Mouse (Mus musculus) midbrain, embryonic 15.5 days (tissue): ENCODE data around the gene Pfpl. TPM values are rescaled to one million over a fixed set of nuclear protein-coding genes. Genes with fewer than 3 reads are reported as not detected.

Experiments
- ATAC-seq: fragments of 200-750 bp; cut with Nextera tagmentation; replicated peaks from 2 replicates; pipeline ENCODE4 v1.8.0; 2017; ENCODE audit warnings: moderate TSS enrichment
- H3K27ac ChIP-seq: fragments of 300-500 bp; sonication (generic); 2 replicates; pipeline ENCODE4 v1.5.1; 2015; ENCODE audit warnings: mild to moderate bottlenecking, inconsistent platforms
- H3K27me3 ChIP-seq: fragments of 300-500 bp; sonication (generic); replicated peaks from 2 replicates; pipeline ENCODE4 v1.6.1; 2015; ENCODE audit warnings: inconsistent platforms
- H3K36me3 ChIP-seq: fragments of 300-500 bp; sonication (generic); replicated peaks from 2 replicates; pipeline ENCODE4 v1.6.1; 2015; ENCODE audit warnings: inconsistent platforms
- H3K4me1 ChIP-seq: fragments of 300-500 bp; sonication (generic); 2 replicates; pipeline ENCODE4 v1.6.1; 2015; ENCODE audit warnings: inconsistent platforms
- H3K4me2 ChIP-seq: fragments of 300-500 bp; sonication (generic); 2 replicates; pipeline ENCODE4 v1.6.1; 2015; ENCODE audit warnings: inconsistent platforms, mild to moderate bottlenecking, moderate library complexity
- H3K4me3 ChIP-seq: fragments of 300-500 bp; sonication (generic); 2 replicates; pipeline ENCODE4 v1.5.1; 2015; ENCODE audit warnings: mild to moderate bottlenecking, inconsistent platforms
- H3K9ac ChIP-seq: fragments of 300-500 bp; sonication (generic); 2 replicates; pipeline ENCODE4 v1.6.1; 2015; ENCODE audit warnings: mild to moderate bottlenecking, inconsistent platforms
- H3K9me3 ChIP-seq: fragments of 300-500 bp; sonication (generic); 2 replicates; pipeline ENCODE4 v1.6.1; 2016; ENCODE audit warnings: inconsistent platforms
- WGBS: fragments of 180-500 bp; shearing (Covaris S2); methylation state at CpG from one replicate; pipeline ENCODE4 v1.1.7; 2015; ENCODE audit warnings: mixed read lengths; 5-methylcytosine and 5-hydroxymethylcytosine counted together
- polyA plus RNA-seq: library from polyadenylated mRNA; unstranded; fragments of >200 nt; fragmentation: Nextera tagmentation; extraction: Ambion mirVana; gene quantifications from 2 replicates; pipeline ENCODE4 v1.2.1, GENCODE M21; 2015

Gene Pfpl
- polyA plus RNA-seq, 1 experiment from 2014 or later: not detected

DNA sequence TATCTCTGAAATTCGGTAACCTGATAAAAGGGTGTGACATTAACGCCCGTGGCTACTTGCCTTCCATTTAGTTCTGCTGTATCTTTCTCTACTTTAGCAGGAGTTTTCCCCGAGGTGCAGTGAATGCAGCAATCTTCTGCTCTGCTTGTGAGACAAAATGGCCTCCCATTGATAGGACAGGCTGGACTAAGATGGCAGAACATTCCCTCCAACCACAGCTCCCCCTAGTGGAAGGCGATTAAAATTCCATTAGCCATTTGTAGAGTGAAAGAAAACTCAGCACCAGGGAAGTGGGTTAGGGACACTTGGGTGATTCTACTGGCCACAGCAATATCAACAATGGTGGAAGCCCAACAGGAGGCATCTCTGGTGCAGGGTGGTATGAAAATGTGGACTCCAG, 39.7 kb downstream of the Pfpl start:
- Histone ChIP-seq H3K9ac (no peak overlapping the region), H3K36me3 (peaks cover 23% of the 10 kb centered on the region), H3K4me3 (no peak overlapping the region), H3K9me3 (no peaks in the 10 kb centered on the region), H3K4me2 (no peak overlapping the region), H3K27me3 (no peaks in the 10 kb centered on the region), H3K27ac (no peak overlapping the region), H3K4me1 (no peaks in the 10 kb centered on the region)
- WGBS: 83% methylated on average over 5 of the region's 5 CpGs
- ATAC-seq: no peak

DNA sequence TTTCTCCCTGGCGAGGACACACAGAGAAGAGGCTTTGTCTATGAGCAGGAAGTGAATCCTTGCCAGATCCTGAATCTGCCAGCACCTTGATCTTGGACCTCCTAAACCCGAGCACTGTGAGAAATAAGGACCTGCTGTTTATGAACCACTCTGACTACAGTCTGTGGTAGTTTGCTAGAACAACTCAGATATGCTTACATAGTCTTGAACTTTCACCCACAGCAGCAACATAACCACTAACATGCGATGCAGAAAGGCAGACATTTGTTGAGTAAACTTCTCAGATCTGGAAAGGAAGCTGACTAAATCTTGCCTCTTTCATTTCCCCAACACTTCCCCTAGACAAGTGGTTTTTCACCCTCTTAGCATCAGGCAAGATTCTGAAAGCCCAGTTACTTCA, 44.2 kb downstream of the Pfpl start:
- no peak overlapping the region for H3K9ac ChIP-seq
- H3K9me3 ChIP-seq: no peaks in the 10 kb centered on the region
- H3K4me3 ChIP-seq: no peak overlapping the region
- no peak for ATAC-seq
- no peaks in the 10 kb centered on the region for H3K27me3 ChIP-seq
- no peak overlapping the region for H3K4me2 ChIP-seq
- H3K36me3 ChIP-seq: peaks cover 32% of the 10 kb centered on the region
- WGBS: 59% methylated on average over 3 of the region's 3 CpGs
- peaks cover 10% of the 10 kb centered on the region; the same call in 1 of the 2 replicates for H3K4me1 ChIP-seq
- no peak overlapping the region for H3K27ac ChIP-seq

DNA sequence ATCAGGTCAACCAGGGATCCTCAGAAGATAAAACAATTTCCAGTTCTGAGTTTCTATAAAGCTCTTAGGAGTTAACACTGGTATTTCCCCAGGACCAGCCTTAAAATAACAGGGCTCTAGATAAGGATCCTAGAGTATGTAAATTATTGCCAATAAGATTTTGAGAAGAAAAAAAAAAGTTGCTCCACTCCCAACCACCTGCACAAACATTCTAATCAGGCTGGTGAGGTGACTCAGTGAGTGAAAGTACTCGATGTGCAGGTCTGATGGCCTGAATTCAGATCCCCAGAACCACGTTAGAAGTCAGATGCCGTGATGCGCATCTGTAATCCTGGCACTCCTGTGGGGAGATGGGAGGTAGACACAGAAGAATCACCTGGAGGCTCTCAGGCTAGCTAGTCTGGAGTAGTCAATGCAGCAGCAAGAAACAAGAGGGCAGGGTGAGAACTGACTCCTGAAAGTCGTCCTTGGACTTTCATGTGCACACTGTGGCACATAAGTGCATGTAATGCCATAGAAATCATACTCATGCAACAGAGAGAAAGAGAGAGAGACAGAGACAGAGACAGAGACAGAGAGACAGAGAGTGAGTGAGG, 44.8 kb downstream of the Pfpl start:
- WGBS: 84% methylated on average over 5 of the region's 5 CpGs
- no peak for ATAC-seq
- H3K4me3 ChIP-seq: no peak overlapping the region

DNA sequence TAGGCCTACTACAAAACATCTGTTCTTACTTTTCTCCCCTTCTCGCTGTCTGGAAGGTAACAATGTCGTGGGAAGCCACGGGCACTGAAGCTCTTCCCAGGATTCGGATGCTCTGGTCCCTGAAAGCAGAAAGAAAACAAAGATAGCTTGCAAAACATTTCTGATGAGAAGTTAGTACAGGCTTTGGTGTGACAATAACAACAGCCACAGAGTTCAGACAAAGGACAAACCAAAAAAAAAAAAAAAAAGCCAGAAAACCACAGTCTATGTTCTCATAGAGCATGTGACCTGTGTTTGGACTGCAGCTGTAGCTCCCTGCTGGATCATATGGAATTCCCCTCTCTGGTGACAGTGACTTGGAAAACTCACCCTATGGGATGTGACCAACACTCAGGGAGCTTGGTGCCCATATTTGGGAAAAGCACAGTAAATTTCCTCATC, 45.5 kb downstream of the Pfpl start:
- peaks cover 38% of the 10 kb centered on the region for H3K36me3 ChIP-seq
- H3K27ac ChIP-seq: no peak overlapping the region
- H3K27me3 ChIP-seq: no peaks in the 10 kb centered on the region
- no peaks in the 10 kb centered on the region for H3K9me3 ChIP-seq
- no peak overlapping the region for H3K9ac ChIP-seq
- peaks cover 10% of the 10 kb centered on the region; the same call in 1 of the 2 replicates for H3K4me1 ChIP-seq
- 79% methylated on average over 4 of the region's 4 CpGs for WGBS
- H3K4me3 ChIP-seq: no peak overlapping the region
- no peak for ATAC-seq
- H3K4me2 ChIP-seq: no peak overlapping the region

More for the DNA sequence above, 44.8 kb downstream of the Pfpl start:
- no peak overlapping the region for H3K4me2 ChIP-seq
- peaks cover 35% of the 10 kb centered on the region for H3K36me3 ChIP-seq
- no peaks in the 10 kb centered on the region for H3K9me3 ChIP-seq
- no peaks in the 10 kb centered on the region for H3K27me3 ChIP-seq
- H3K4me1 ChIP-seq: peaks cover 10% of the 10 kb centered on the region; the same call in 1 of the 2 replicates
- no peak overlapping the region for H3K9ac ChIP-seq
- no peak overlapping the region for H3K27ac ChIP-seq

DNA sequence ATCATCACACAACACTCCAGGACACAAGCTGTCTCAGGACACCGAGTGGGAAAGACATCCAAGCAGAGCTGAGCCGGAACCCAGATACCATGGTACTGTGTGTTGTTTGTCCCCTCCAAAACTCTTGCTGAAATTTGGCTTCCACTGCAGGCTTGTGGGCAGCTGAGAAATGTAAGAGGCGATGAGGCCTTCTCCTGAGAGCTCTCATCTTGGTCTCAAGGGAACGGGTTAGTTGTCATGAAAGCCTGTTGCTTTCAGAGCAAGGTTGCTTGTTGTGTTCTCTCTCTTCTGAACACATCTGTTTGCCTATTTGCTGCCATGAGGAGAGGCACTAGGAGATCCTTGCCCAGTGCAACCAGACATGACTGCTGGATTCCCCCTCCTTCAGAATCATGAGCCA, 46.2 kb downstream of the Pfpl start:
- Histone ChIP-seq H3K9me3 (no peaks in the 10 kb centered on the region), H3K4me2 (no peak overlapping the region), H3K4me1 (peaks cover 10% of the 10 kb centered on the region; the same call in 1 of the 2 replicates), H3K36me3 (peaks cover 36% of the 10 kb centered on the region), H3K9ac (no peak overlapping the region), H3K27ac (no peak overlapping the region), H3K4me3 (no peak overlapping the region), H3K27me3 (no peaks in the 10 kb centered on the region)
- ATAC-seq: no peak
- WGBS: 89% methylated on average over 4 of the region's 4 CpGs

DNA sequence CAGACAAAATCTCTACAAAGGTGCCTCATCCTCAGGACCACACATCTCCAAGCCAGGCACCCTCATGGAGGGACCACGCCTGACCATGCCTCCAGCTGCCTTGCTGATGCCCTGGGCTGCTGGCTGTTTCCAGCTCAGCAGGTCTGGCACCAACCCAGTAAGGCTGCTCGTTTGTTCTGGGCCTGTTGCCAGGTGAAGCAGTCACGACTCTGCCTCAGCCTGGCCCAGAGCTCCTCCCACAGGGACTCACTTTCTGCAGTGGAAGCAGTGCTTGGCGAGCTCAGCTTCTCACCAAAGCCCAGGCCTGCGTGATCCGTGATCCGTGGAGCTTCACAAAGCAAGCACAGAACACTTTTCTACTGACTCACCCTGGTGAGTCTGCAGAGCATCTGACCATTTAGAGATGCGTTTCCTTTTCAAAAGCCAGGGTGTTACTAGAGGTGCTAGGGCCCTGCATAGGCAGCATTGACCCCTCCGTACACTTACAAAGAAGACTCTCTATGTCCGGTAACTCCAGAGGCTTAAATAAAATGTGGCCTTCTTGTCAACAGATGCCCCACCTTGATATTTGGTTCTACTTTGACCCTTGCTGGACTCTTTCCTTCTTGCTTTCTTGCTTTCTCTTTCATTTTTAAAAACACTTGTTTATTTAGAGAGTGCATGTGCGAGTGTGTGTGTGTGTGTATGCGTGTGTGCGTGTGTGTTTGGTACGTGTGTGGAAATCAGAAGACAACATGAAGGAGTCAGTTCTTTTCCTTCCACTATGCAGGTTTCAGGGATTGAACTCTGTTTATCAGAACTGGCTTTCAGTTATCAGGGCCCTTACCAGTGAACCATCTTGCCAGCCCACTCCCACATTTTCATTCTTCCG, 47.9 kb downstream of the Pfpl start:
- peak; percentile 95 for ATAC-seq
- H3K27ac ChIP-seq: peak overlapping the region; percentile 62
- H3K4me1 ChIP-seq: peaks cover 10% of the 10 kb centered on the region; the same call in 1 of the 2 replicates
- no peaks in the 10 kb centered on the region for H3K27me3 ChIP-seq
- 61% methylated on average over 15 of the region's 15 CpGs for WGBS
- H3K4me3 ChIP-seq: no peak overlapping the region
- H3K4me2 ChIP-seq: no peak overlapping the region
- H3K9ac ChIP-seq: no peak overlapping the region
- no peaks in the 10 kb centered on the region for H3K9me3 ChIP-seq
- H3K36me3 ChIP-seq: peaks cover 33% of the 10 kb centered on the region; the same call in 1 of the 2 replicates

DNA sequence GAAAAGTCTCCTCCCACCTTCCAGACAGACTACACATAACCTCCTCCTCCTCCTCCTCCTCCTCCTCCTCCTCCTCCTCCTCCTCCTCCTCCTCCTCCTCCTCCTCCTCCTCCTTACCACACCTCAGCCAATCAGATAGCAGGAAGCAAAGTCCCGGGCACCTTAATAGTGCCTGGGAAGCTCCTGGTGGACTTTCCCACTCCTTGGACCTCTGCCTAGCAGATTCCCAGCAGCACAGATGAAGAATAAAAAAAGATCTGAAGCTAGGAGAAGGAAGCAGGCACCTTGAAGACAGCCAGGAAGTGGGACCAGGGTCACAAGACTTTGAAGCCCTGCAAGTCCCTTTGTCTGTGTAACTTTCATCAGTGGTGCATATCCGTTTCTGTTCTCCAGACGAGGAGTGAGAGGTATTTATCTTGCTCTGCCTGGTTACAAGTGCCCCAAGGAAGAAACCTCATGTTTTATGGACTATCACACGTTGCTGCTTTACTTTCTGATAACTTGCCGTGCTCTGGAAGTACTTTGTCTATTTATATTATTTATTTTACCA, 49.1 kb downstream of the Pfpl start:
- no peaks in the 10 kb centered on the region for H3K9me3 ChIP-seq
- ATAC-seq: no peak
- 60% methylated on average over 5 of the region's 5 CpGs for WGBS
- no peak overlapping the region for H3K4me3 ChIP-seq
- peaks cover 40% of the 10 kb centered on the region for H3K36me3 ChIP-seq
- peaks cover 10% of the 10 kb centered on the region; the same call in 1 of the 2 replicates for H3K4me1 ChIP-seq
- no peak overlapping the region for H3K9ac ChIP-seq
- H3K27me3 ChIP-seq: no peaks in the 10 kb centered on the region
- H3K4me2 ChIP-seq: no peak overlapping the region
- 0 out of 2 replicates have a peak overlapping the region, but pooled peaks have one; percentile 11 for H3K27ac ChIP-seq

DNA sequence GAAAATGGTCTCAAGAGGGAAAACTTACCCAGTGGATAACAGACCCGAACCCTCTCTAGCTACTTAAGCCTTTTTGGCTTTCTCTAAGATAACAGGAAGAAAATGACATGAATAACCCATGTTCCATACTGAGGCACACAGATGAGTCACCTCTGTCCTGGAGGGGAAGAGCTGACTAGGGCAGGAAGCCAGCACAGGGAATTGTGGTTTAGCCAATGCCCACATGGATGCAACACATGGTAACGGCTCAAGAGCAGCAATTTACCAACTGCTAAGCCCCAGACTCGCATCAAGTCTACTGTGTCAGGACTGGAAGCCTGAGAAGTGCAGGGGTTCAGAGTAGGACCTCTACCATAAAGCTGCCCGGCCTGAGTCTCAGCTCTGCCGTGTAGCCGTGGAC, 50.7 kb downstream of the Pfpl start:
- Histone ChIP-seq H3K9ac (no peak overlapping the region), H3K4me3 (no peak overlapping the region), H3K4me2 (no peak overlapping the region), H3K9me3 (no peaks in the 10 kb centered on the region), H3K27me3 (no peaks in the 10 kb centered on the region), H3K4me1 (peaks cover 10% of the 10 kb centered on the region; the same call in 1 of the 2 replicates), H3K27ac (no peak overlapping the region), H3K36me3 (peaks cover 49% of the 10 kb centered on the region)
- 83% methylated on average over 6 of the region's 6 CpGs for WGBS
- no peak for ATAC-seq

Other genes starting within 250 kb of the Pfpl start
- not detected in 2 replicates for gene Olfr1431, start 227.3 kb upstream of the Pfpl start, polyA plus RNA-seq
- gene Olfr1432, start 195.3 kb upstream of the Pfpl start, polyA plus RNA-seq: not detected in 2 replicates
- gene Olfr262, start 186.2 kb upstream of the Pfpl start, polyA plus RNA-seq: not detected in 2 replicates
- not detected in 2 replicates for gene Olfr235, start 166.9 kb upstream of the Pfpl start, polyA plus RNA-seq
- gene Olfr1434, start 148.1 kb upstream of the Pfpl start, polyA plus RNA-seq: not detected in 2 replicates
- not detected in 2 replicates for gene Olfr1436, start 128.8 kb upstream of the Pfpl start, polyA plus RNA-seq
- not detected in 2 replicates for gene Olfr1437, start 102.8 kb upstream of the Pfpl start, polyA plus RNA-seq
- not detected in 2 replicates for gene Olfr1438-ps1, start 92.0 kb upstream of the Pfpl start, polyA plus RNA-seq
- not detected in 2 replicates for gene Olfr1440, start 40.6 kb upstream of the Pfpl start, polyA plus RNA-seq
- not detected in 2 replicates for gene Olfr1441, start 10.5 kb upstream of the Pfpl start, polyA plus RNA-seq
- 0.62 and 0.73 TPM in 2 replicates for gene Mpeg1, start 32.9 kb downstream of the Pfpl start, polyA plus RNA-seq
- gene Dtx4, start 73.5 kb downstream of the Pfpl start, polyA plus RNA-seq: 43.3 and 43.4 TPM in 2 replicates
- gene Fam111a, start 117.8 kb downstream of the Pfpl start, polyA plus RNA-seq: 5.0 and 6.0 TPM in 2 replicates
- gene Gm4952, start 172.1 kb downstream of the Pfpl start, polyA plus RNA-seq: 0.14 TPM in 1 of 2 replicates, not detected in the other
- gene Glyat, start 205.4 kb downstream of the Pfpl start, polyA plus RNA-seq: not detected in 2 replicates
- gene Olfr1442, start 242.5 kb downstream of the Pfpl start, polyA plus RNA-seq: not detected in 2 replicates